Mouse (Mus musculus): Measurements from ENCODE around the gene Shisa7. TPM values are rescaled to one million over a fixed set of nuclear protein-coding genes. Genes with fewer than 3 reads are reported as not detected.
"Not testable (repeated sequence)": the region's sequence is repeated elsewhere in the genome, so short reads cannot be mapped to it uniquely, and the experiment has no call there.

Gene Shisa7
- 0.48 and 0.74 TPM in 2 replicates for polyA plus RNA-seq (2012; rRNA removed)

GRCm38 (mm10) chr7:4844245-4844916 is at the start of gene Shisa7:
Gene Shisa7 (minus strand): TSS chr7:4844696.
- H3K27ac ChIP-seq (ENCODE audit: control insufficient read depth, insufficient read depth, low read length): no peak within 1 kb of the TSS
- H3K36me3 ChIP-seq (ENCODE audit: control insufficient read depth, insufficient read depth, low read length): no peaks in the 10 kb centered on the region
- peaks cover 21% of the 10 kb centered on the region; the same call in 1 of the 2 replicates for H3K27me3 ChIP-seq (ENCODE audit: control insufficient read depth, insufficient read depth, low read length)
- H3K4me3 ChIP-seq (ENCODE audit: control insufficient read depth, insufficient read depth, low read length): no peak within 1 kb of the TSS
- WGBS: 14% methylated on average over 41 of the region's 41 CpGs
- no peak for DNase-seq
- H3K4me1 ChIP-seq (replicated peaks; ENCODE audit: control insufficient read depth, insufficient read depth, low read length): peaks cover 7% of the 10 kb centered on the region; the same call in 1 of the 2 replicates
- TF ChIP-seq CTCF (IDR thresholded peaks at IDR 0.05; ENCODE audit: borderline replicate concordance, control insufficient read depth, extremely low read depth, insufficient read depth, low read length, poor library complexity) (no peak), POLR2A (IDR thresholded peaks at IDR 0.05; ENCODE audit: control insufficient read depth, extremely low read depth, insufficient read depth, low read length, poor library complexity) (no peak)

GRCm38 (mm10) chr7:4886680-4887079 is 42.2 kb upstream of the Shisa7 start:
- 86% methylated on average over 4 of the region's 4 CpGs for WGBS
- TF ChIP-seq CTCF (IDR thresholded peaks at IDR 0.05; ENCODE audit: borderline replicate concordance, control insufficient read depth, extremely low read depth, insufficient read depth, low read length, poor library complexity) (no peak), POLR2A (IDR thresholded peaks at IDR 0.05; ENCODE audit: control insufficient read depth, extremely low read depth, insufficient read depth, low read length, poor library complexity) (no peak)
- no peak overlapping the region for H3K4me3 ChIP-seq (ENCODE audit: control insufficient read depth, insufficient read depth, low read length)
- H3K36me3 ChIP-seq (ENCODE audit: control insufficient read depth, insufficient read depth, low read length): no peaks in the 10 kb centered on the region
- no peaks in the 10 kb centered on the region for H3K27me3 ChIP-seq (ENCODE audit: control insufficient read depth, insufficient read depth, low read length)
- no peaks in the 10 kb centered on the region for H3K4me1 ChIP-seq (replicated peaks; ENCODE audit: control insufficient read depth, insufficient read depth, low read length)
- no peak overlapping the region for H3K27ac ChIP-seq (ENCODE audit: control insufficient read depth, insufficient read depth, low read length)
- no peak for DNase-seq

- H3K36me3 ChIP-seq (ENCODE audit: control insufficient read depth, insufficient read depth, low read length); DNase-seq: not testable (repeated sequence)
- 98% methylated on average over 1 of the region's 1 CpGs for WGBS
Observed at GRCm38 (mm10) chr7:4879036-4879435, 34.5 kb upstream of the Shisa7 start.

GRCm38 (mm10) chr7:4878186-4878585 is 33.7 kb upstream of the Shisa7 start:
- no peak overlapping the region for H3K27ac ChIP-seq (ENCODE audit: control insufficient read depth, insufficient read depth, low read length)
- peak; percentile 60 for DNase-seq
- no peak overlapping the region for H3K4me3 ChIP-seq (ENCODE audit: control insufficient read depth, insufficient read depth, low read length)
- no peaks in the 10 kb centered on the region for H3K27me3 ChIP-seq (ENCODE audit: control insufficient read depth, insufficient read depth, low read length)
- TF ChIP-seq POLR2A (IDR thresholded peaks at IDR 0.05; ENCODE audit: control insufficient read depth, extremely low read depth, insufficient read depth, low read length, poor library complexity) (no peak), CTCF (IDR thresholded peaks at IDR 0.05; ENCODE audit: borderline replicate concordance, control insufficient read depth, extremely low read depth, insufficient read depth, low read length, poor library complexity) (peak; percentile 53; the same call in 1 of the 2 replicates)
- no peaks in the 10 kb centered on the region for H3K36me3 ChIP-seq (ENCODE audit: control insufficient read depth, insufficient read depth, low read length)
- peaks cover 12% of the 10 kb centered on the region for H3K4me1 ChIP-seq (replicated peaks; ENCODE audit: control insufficient read depth, insufficient read depth, low read length)

More at GRCm38 (mm10) chr7:4879036-4879435, 34.5 kb upstream of the Shisa7 start:
- H3K27ac ChIP-seq (ENCODE audit: control insufficient read depth, insufficient read depth, low read length); H3K4me3 ChIP-seq (ENCODE audit: control insufficient read depth, insufficient read depth, low read length); H3K27me3 ChIP-seq (ENCODE audit: control insufficient read depth, insufficient read depth, low read length): not testable (repeated sequence)
- peaks cover 12% of the 10 kb centered on the region for H3K4me1 ChIP-seq (replicated peaks; ENCODE audit: control insufficient read depth, insufficient read depth, low read length)

- TF ChIP-seq POLR2A (IDR thresholded peaks at IDR 0.05; ENCODE audit: control insufficient read depth, extremely low read depth, insufficient read depth, low read length, poor library complexity) (no peak; the same call in 1 of the 2 replicates), CTCF (IDR thresholded peaks at IDR 0.05; ENCODE audit: borderline replicate concordance, control insufficient read depth, extremely low read depth, insufficient read depth, low read length, poor library complexity) (no peak)
- H3K36me3 ChIP-seq (ENCODE audit: control insufficient read depth, insufficient read depth, low read length): no peaks in the 10 kb centered on the region
- peak overlapping the region; percentile 99 for H3K4me3 ChIP-seq (ENCODE audit: control insufficient read depth, insufficient read depth, low read length)
- WGBS: 4% methylated on average over 11 of the region's 11 CpGs
- no peak for DNase-seq
- H3K27ac ChIP-seq (ENCODE audit: control insufficient read depth, insufficient read depth, low read length): 0 out of 2 replicates have a peak overlapping the region, but pooled peaks have one; percentile 7
- H3K27me3 ChIP-seq (ENCODE audit: control insufficient read depth, insufficient read depth, low read length): no peaks in the 10 kb centered on the region
- H3K4me1 ChIP-seq (replicated peaks; ENCODE audit: control insufficient read depth, insufficient read depth, low read length): peaks cover 12% of the 10 kb centered on the region
Observed at GRCm38 (mm10) chr7:4877226-4877625, 32.7 kb upstream of the Shisa7 start.

- H3K4me3 ChIP-seq (ENCODE audit: control insufficient read depth, insufficient read depth, low read length): peak within 1 kb of the TSS; percentile 99
- DNase-seq: peak; percentile 87
- under 1% methylated on average over 22 of the region's 22 CpGs for WGBS
- 0 out of 2 replicates have a peak within 1 kb of the TSS, but pooled peaks have one; percentile 7 for H3K27ac ChIP-seq (ENCODE audit: control insufficient read depth, insufficient read depth, low read length)
- no peaks in the 10 kb centered on the region for H3K27me3 ChIP-seq (ENCODE audit: control insufficient read depth, insufficient read depth, low read length)
- peaks cover 12% of the 10 kb centered on the region for H3K4me1 ChIP-seq (replicated peaks; ENCODE audit: control insufficient read depth, insufficient read depth, low read length)
- TF ChIP-seq CTCF (IDR thresholded peaks at IDR 0.05; ENCODE audit: borderline replicate concordance, control insufficient read depth, extremely low read depth, insufficient read depth, low read length, poor library complexity) (0 out of 2 replicates have a peak, but pooled peaks have one; percentile 48), POLR2A (IDR thresholded peaks at IDR 0.05; ENCODE audit: control insufficient read depth, extremely low read depth, insufficient read depth, low read length, poor library complexity) (peak; percentile 64; the same call in 1 of the 2 replicates)
- H3K36me3 ChIP-seq (ENCODE audit: control insufficient read depth, insufficient read depth, low read length): no peaks in the 10 kb centered on the region
Observed at GRCm38 (mm10) chr7:4876753-4877221, 32.3 kb upstream of the Shisa7 start, which contains the start of gene Isoc2a. Gene Isoc2a (plus strand): TSS chr7:4877153.
